Mouse (Mus musculus) cerebellum, adult 8-10 months (tissue): ENCODE results near the gene Mecom.

Experiments
- DNase-seq: peaks from one replicate; pipeline ENCODE4 v3.0.0; 2022

The Mecom gene

DNA sequence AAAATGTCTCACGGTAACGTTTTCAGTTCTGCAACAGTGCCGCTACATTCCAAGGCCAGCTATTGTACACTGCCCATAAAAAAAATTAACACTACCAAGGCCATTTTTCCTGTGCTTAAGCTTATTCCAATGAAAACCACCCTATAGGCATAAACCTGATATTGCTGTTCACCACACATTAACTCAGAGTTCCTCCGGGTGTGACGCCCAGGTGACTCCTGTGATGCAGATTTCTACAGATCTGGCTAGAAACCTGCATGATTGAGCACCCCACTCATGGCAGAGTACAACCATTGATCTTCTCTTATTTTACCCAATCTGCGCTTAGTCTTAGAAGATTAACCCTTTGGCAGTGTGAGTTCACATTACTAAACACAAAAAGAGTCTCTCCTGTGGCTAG is 409.2 kb downstream of the Mecom start:
- DNase-seq = no peak

DNA sequence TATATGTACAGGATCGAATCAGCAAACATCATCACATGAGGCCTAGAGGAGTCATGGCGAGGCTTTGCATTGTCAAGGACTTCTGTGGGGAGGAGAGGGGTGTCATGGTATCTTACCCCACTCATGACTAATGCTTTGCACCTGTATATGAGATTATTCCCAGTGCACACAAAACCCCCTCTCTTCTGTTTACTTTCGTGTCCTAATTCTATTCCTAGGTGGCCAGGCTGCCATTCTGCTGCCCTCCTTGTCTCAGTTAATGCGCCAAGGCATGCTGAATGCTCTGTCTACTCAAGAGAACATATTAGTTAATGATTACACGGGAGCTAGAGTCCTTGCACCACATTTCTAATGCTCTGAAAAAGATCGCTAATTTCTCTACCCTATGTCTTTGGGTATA is 412.0 kb downstream of the Mecom start:
- DNase-seq = no peak

DNA sequence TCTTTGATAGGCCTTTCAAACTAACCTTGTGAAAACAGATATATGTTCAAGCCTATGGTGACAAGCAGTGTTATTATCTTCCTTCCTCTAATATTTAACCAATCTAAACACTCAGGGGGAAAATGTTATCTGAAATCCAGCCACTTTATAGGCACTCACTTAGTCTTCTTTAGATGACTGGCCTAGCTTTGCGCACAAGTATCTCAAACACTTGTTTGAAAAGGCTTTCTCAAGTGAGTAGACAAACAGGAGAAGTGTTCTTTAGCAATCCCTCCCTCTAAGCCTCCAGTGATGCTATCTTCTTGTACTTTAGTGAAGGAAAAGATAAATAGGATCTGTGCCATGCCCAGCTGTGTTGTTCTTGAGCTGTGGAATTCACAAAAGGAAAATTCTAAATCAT is 412.7 kb downstream of the Mecom start:
- no peak for DNase-seq

DNA sequence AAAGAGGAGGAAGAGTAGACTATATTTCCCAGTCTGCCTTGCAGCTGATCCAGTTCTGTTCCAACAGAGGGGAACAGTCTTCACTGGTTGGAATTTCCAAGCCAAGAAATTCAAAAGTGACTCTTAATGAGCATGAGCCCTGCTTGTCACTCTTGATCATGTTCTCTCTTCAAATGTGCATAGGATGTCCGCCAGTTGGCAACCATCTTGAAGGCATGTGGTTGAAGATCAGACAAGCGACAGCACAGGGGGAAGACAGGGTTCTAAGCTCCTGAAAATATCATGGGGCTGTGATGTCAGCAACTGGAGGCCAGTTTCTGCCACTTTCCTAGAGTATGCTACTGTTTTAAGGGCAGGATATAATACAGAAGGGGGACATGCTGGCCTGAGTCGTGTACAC is 414.8 kb downstream of the Mecom start:
- DNase-seq = no peak

DNA sequence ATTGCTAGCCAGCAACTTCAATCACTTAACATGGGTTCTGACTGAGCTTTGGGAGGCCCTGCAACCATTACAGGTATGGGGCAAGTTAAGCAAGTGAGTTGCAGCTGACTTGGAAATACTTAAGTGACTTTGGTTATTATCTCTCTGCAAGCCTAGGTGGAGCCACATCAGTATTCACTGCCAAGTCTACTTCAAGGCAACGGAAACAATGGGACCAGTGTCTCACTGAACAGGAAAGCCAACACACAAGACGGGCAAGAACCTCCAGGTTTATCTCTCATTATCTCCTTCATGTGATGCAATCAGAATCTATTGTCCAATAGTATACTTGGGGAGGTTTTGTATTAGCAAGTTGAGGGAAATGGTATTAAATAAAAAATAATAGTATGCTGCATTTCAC is 415.4 kb downstream of the Mecom start:
- DNase-seq = no peak

DNA sequence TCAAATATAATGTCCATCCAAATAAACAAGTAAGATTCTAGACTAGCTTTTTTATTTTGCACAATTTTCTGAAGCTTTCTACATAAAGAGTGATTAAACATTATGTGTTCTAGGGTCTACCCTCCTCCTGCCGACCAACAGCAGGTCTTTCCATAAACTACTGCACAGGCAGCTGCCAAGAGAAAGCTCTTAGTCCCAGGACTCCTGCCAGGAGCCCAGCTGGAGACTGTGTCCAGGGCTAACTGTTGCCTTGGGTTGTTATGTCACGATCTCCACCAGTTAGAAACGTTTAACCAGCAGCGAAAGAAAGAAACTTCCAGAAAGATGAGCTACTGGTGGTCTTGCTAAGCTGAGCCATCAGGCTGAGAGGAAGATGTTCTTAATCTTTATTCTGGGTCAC is 417.3 kb downstream of the Mecom start:
- no peak for DNase-seq

DNA sequence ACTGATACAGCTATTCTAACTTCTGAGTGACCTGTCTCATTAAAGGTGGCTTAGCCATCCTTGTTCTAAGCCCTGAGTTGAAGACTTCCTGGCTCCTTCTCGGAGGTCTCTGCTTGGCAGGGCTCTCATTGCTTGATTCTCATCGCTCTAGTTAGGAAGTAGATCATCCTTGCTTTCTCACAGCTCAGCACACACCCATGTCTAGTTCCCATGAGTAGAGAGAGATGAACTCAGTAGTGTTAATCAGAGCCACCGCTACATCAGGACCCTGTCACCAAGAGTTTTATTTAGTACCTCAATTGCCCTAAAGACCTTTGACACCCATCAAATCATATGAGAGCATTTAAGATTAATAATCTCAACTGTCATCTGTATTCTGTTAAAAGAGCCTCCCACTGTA is 425.2 kb downstream of the Mecom start:
- no peak for DNase-seq

DNA sequence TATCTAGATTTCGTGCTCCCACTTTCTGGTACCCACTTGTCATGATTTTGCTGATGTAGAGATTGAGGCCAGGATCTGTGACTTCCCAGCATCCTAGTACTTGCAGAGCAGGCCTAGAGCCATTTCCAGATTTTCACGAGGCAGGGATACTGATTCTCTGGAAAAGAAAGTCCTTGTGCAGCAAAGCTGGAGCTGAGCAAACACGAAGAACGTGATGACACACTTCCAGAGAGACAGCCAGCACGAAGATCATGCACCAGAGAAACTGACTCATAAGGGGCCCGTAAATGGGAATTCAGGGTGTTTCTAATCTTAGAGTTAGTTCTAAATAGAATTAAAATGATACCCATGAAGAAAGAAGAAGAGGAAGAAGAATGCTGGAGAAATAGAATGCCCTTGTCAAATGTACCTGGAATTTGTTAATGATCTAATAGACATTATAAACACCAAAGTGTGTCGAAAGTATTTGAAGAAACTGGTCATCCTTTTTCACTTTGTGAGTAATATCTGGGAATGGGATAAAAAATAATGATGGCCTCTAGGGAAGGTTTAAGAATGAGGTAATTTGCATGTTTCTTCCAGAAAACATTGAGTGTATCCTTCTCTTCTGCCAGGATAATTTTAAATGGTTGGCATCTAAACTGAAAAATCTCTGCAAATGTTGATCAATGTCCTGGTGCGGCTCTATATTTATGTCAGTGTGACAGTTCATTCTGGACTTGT is 426.9 kb downstream of the Mecom start:
- no peak for DNase-seq

DNA sequence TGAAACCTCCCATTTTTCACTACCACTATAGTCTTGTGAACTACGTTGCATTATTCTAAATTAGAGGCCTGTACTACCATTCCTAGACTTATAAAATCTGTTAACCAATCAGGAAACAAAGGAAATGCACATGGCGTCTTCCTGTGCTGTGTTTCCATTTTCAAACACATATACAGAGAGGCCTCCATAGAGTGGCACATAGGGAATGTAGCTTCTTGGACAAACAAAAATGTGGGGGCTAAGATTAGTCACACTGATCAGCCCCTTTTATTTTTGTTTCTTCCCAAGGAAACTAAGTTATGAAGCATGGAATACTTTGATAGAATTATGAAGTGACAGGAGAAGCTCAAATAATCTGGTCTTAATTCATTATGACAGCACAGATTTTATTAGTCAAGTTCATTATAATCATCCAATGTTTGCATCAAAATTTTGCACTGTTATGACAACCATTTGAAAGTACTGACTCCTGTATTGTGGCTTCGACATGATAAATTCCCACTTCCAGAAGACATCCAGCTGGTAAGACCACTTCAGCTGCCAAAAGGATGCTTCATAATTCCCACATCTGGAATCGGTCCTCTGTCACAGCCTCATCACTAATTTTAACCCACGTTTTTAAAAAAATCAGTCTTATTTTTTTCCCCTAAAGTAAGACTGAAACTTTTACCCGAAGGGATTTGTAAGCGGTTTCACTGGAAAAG is 429.1 kb downstream of the Mecom start:
- no peak for DNase-seq

DNA sequence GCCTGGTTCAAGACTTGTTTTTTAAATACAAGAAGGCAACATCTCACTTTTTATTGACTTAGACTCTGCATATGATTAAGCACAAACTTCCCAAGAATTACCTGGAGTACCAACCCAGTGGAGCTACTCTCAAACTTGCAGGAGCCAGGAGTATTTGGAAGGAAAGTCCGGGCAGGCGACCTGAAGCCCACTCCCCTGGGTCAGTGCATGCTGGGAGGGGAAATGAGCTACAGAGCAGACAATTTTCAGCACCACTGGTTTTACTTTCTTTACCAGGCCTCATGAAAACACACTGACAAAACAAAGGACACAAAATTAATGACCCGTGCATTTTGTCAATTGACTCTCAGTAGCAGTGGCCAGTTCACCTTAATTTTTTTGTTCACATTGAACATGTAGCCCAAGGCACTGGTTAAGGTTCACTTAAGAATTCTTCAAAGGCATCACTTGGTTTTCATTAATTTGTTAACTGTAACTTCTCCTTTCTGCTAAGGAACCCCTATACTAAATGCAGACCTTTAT is 434.5 kb downstream of the Mecom start:
- DNase-seq = no peak

DNA sequence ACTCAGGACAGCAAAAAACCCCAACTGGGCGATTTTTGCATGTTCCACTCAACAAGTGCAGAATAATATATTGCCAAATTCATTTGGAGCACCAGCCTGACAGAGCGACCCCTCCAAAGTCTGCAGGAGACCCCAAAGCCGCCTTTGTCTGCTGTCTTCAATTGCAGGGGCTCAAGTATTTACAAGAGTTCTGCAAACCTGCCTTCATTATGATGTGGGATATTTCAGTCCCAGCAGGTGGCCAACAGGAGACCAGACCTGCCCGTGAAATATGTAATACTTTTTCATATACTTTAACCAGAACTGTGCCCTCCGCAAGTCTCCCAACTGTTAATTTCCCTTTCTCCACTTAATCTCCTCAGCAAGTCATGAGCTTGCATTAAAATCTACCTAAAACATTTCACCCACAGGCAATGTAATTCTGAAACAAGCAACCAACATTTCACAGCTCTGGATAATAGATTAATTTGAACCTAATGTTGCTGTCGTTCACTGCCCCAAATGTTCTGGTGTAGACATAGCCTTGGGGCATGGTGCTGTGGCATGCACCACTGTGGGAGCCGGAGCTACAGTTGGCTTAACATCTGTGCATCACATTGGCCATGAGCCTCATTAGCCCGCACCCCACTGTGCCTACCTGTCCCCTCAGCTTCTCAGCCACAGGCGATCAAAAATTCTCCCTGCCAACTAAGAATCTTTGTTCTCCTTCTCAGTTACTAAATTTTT is 439.7 kb downstream of the Mecom start:
- DNase-seq = no peak

DNA sequence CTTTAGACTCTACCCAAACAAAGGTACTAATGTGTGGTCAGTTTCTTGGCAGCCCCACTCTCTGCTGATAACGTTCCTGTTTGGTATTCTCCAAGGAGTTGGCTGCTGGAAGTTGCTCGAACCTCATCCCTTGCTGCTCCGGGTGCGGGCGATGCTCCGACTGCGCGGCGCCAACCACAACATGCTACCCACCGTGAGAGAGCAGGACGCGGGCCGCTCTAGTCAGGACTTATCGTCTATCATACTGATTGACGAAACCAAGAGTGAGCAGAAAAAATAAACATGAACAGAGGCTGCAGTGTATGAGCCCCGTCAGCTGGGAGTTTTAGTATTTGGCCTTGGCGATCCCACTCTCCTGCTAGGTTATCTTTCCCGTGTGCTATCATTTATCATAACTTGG is 441.3 kb downstream of the Mecom start:
- no peak for DNase-seq

DNA sequence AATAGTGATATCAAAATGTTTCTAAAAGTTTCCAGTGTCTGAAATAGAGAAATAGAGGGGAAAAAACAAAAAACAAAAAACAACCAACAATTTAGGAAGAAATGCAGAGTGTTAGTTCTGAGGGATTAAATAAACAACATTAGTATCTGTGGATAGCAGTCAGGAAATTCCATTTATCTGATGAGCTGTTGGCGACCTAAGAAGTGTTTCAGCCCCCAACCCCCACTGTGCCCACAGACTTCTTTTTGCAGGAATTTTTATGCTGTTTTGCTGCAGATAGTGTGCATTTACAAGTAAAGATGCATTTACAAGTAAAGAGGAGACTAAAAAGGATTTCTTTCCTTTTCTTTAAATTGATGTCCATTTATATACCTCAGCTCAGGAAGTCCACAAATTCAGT is 441.9 kb downstream of the Mecom start:
- no peak for DNase-seq

DNA sequence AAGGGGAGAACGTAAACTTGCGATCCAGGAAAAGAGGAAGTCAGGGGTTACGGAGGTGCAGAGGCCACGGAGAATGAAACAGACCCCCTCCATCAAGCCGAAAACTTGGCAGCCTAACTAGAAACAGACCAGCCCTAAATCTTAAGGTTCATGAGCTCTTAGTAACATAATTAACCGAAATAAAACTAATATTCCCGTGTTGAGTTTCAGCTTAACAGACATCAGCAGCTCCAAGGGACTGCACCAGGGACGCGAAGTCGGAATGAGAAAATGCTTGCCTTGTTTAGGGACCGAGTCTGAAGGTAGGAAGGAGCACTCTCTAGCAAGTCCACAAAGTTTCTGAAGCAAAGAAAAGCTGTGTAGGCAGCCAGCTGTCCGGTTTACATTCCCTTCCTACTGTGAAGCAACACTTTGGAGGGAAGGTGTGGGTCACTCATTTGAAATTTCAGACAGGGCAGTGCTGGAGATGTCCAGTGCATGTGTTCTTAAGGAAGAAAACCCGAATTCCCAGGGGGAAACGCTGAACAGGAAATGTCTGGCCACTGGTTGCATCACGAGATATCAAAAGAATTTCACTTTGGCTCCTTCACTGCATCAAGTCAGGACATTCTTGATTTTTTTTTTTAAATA is 442.5 kb downstream of the Mecom start:
- DNase-seq = no peak

DNA sequence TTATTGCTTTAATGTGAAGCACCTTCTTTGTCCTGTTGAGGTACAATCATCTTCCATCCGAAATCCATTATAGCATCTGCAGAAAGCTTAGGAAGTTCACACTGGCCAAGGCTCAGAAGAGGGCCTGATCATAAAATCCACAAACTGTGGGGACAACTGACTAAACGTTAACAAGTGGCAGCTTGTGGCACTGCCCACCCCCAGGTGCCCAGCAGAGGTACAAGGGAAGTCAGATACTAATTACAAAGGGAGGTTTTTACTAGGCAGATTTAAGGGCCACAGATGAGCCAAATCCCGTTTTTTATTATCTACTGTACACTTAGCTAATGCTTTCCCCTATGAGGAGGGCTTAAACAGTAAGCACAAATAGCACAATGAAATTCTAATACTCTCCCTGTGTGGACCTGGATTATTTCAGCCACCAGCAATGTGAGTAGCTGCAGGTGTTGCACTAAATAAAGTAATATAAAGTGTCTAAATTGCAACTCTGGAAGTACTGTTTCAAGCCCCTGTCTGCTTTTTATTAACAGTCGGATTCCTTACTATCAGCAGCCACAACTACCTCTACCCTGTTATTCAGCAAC is 443.2 kb downstream of the Mecom start:
- no peak for DNase-seq

DNA sequence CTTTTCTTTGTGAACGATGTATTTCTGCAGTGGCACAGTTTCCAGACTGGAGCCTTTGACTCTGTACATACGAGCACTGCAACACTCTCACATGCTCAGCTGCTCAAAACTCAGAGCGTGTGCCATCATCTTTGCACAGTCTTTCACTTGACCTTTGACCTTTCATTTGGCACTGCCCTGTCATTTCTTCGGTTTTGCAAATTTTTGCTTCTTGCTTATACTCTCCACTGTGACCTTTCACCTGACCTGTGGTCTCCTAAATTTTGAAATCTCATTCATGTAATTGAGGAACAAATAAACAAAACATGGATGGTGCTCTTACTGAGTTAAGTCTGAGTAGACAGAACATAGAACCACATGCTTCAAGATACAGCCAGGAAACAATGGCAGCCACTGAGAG is 446.7 kb downstream of the Mecom start:
- no peak for DNase-seq

DNA sequence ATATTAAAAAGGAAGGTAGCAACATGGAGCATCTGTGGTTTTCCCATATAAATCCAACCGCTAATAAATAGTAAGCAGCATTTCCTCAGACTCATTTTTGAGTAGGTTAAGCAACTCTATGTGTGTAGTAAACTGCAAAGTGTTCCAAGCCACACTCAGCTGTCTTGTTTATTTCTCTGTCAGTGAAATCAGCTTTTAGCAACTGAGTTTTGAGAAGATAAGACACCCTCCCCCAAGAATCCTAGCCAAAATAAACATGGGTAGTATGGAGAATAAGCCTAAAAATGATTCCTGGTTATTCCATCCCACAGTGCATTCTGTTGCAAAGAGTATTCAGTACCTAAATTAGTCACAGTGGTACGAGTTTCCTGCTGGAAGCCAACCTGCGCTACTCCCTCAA is 450.1 kb downstream of the Mecom start:
- DNase-seq = no peak

DNA sequence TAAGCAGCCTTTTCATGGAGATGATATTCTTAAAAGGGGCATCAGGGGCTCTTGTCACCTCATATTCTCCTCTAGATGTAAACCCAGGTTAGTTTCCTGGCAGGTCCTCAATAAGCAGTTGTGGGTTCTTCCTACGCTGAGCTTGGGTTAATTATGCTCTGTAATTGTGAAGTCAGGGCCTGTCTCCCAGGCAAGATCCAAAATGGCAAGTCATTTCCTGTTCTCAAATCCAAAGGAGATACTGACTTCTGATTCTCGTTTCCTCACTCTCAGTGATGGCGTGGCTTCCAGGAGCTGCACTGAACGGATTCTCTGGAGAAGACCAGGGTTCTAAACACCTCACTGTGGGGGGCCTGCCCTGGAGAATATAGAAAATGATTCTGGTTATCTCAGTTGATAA is 450.7 kb downstream of the Mecom start:
- DNase-seq = no peak

DNA sequence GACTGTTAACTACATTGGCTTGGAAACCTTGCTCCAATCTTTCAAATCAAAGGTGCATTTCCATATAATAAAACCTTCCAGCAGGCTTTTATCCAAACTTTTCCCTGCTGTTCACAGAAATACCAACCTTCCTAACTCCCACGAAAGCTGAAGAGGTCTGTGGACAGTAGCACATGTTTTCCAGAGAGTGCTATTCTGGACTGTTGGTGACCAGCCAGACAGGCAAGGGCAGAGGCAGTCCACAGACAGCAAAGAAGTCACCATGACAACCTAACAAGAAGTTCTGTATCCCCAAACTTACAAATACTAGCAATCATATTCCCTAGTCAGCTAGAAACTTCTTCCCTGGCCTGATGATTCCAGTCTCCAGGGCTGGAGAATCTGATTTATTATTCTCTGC is 454.8 kb downstream of the Mecom start:
- no peak for DNase-seq

DNA sequence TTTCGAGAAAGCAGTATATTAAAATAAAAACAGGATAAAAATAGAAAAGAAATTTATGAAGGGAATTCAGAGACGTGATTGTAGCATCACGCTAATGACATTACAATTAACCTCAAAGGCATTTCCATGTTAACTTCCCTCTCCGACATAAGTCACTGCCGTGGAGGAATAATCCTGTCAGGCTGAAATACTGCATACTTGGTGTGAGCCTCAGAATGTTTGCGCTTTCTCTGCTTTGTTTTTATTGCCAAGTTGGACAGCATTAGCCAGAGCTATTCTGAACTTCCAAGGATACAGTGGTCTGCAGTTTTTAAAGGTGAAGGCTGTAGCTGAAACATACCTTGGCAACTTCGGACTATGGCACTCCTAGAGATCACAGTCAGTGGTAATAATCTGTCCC is 455.3 kb downstream of the Mecom start:
- DNase-seq = no peak

DNA sequence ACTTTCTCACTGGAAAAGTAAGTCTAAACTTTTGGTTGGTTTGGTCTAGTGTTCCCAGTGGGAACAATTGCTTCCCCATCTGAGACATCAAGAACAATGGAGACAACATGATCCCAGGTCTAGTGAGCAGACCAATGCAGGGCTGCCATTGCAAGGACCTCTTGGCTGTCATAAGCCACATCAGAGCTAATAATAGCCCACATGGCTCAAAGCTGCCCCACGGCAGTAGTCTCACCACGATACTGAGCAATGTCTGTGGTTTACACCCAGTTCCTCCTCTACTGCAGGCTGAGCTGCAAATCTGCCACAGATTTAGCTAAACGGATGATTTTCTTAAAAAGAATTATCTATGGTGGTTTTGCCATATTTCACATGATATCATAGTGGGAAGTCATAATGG is 455.9 kb downstream of the Mecom start:
- DNase-seq = no peak

DNA sequence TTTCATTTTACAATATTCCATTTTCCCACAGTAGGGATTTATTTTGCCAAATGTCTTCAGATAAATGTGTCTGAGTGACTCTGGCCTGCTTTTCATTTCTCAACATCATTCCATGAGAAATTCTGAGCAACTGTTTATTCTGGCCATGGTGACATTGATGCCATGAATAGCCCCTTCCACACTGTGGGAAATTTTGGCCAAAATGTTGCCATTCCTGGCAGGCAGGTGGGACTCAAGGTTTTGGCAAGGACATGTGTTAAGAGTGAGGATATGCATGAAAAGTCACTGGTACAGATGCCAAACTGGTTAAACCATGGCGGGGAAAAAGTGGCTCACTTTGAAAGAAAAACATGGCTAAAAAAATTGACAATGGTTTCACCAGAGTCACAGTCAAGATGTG is 456.4 kb downstream of the Mecom start:
- DNase-seq = no peak

DNA sequence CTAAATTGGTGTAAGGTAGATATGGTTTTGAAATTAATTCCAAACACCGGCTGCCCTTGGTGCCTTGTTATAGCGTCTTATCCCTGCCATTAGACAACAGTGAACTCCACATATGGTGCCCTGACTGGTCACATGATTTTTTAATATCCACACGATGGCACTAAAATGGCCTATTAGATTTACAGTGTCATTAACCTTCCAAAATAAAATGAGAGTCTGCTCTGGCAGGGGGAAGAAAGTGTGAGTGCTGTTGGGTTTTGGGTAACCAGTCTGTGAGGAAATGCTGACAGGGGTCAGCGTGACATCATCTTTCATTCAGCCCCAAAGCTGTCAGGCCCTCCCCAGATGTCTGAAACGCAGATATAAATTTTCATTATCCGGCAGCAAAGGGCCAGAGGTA is 461.7 kb downstream of the Mecom start:
- DNase-seq = no peak
